Mouse (Mus musculus) heart, adult 18-20 months (tissue): ENCODE measurements around the gene Ints14. TPM values are rescaled to one million over a fixed set of nuclear protein-coding genes. Genes with fewer than 3 reads are reported as not detected.

Source experiments
- DNase-seq, 2 experiments: peaks; one replicate each; pipeline ENCODE4 v3.0.0; 2021 to 2022; ENCODE audit warnings: mixed read lengths in 1 of 2
- microRNA-seq, 2 experiments: library from miRNA; unstranded; fragments of <30 nt; microRNA quantifications; one replicate each; pipeline ENCODE4 v1.2.0; 2022
- total RNA-seq, 2 experiments: library from RNA; stranded (reverse); gene quantifications; 2 replicates each; pipeline ENCODE4 v1.2.3; 2021

Gene Ints14
- total RNA-seq, 2 experiments from 2014 or later, result 14.2 to 14.5 TPM

GRCm38 (mm10) chr9:65019146-65019545, 58.4 kb downstream of the Ints14 start:
- DNase-seq, result no peak

DNA sequence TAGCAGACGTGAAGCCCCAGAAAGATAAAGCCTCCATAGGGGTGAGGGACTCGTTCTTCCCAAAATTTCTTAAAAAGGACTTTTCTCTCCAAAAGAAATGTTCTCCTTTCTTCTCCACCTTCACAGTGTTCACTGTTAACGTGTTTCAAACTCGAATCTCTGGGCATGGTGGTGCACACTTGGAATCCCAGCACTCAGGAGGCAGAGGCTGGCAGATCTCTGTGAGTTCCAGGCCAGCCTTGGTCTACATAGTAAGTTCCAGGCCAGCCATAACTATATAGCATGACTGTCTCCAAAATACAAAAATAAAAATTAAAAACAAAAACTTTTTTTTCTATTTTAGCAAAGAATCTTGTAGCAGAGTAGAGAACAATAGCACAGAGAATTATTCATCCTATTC, 59.4 kb downstream of the Ints14 start:
- no peak for DNase-seq

DNA sequence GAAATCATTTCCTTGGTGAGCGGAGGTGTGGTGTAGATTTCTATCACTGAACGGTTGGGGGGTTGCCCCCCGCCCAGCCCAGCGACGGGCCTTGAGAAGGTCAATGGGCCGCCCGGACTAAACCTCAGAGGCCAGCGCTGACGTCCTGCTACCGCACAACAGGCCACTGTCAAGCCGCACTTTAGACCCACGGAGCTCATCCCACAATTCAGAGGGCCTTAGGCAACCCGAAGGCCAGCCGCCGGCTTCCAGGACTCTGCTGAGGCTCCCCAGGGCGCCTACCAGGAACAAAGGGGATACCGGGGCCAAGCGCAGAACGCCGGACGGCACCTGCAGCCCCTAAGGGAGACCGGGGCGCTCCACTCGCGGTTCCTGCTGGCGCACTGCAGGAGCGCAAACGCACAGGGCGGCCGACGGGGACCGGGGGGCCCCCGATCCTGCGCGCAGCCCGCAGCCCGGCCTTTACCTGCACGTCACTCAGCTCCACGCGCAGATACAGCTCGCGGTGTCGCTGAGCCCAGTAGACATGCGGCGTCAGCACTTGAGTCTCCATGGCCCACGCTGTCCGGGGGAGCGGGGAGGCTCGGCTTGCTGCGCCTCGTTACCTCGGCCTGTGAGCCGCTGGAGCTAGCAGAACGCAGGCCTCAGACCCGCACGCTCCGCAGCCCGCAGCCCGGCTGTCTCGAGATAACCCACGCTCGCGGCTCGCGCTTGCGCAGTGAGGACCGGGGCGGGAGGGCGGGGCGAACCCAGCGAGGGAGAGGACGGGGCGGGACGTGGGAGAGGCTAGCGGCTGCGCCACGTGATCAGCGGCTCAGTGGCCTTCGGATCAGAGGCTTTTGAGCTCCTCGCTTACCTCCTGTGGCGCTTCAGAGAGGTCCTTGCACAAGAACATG, 60.5 kb downstream of the Ints14 start, which contains the start of gene Hacd3:
Gene Hacd3, minus strand, starts transcription at position 703 of the 896 bp plus-strand sequence.
- peak; percentile 90 to 93 for DNase-seq

GRCm38 (mm10) chr9:65021887-65022579, 61.3 kb downstream of the Ints14 start:
- no peak for DNase-seq

GRCm38 (mm10) chr9:65022580-65023135, 62.0 kb downstream of the Ints14 start:
- no peak for DNase-seq

GRCm38 (mm10) chr9:65023447-65023846, 62.7 kb downstream of the Ints14 start:
- DNase-seq, result no peak

DNA sequence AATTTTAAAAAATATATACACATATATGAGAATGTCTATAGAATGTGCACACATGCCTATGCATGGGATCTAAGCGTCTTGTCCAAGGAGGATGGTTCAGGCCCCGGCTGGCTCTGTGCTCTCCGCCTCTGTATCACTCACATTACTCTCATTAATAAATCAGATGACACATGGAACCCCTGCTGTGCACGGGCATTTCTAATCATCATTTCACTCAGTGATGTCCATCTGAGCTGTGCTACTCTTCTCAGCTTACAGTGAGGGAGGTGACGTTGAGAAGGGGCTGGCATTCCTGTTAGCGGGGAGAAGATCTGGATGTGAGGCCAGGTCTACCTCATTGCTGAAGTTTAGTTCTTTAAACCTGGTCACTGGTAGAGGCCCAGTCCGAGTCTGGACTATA, 66.5 kb downstream of the Ints14 start:
- no peak for DNase-seq

GRCm38 (mm10) chr9:65028313-65028712, 67.6 kb downstream of the Ints14 start:
- no peak for DNase-seq

- peak in 1 of 2 experiments; percentile 48 for DNase-seq
Measured at GRCm38 (mm10) chr9:65031355-65031754, 70.7 kb downstream of the Ints14 start.

GRCm38 (mm10) chr9:65031894-65032268, 71.2 kb downstream of the Ints14 start:
- no peak for DNase-seq

- DNase-seq, result peak; percentile 95
Measured at GRCm38 (mm10) chr9:65032269-65033108, 71.8 kb downstream of the Ints14 start, which contains the start of gene Dpp8. Gene Dpp8 (plus strand): TSS chr9:65032414.

DNA sequence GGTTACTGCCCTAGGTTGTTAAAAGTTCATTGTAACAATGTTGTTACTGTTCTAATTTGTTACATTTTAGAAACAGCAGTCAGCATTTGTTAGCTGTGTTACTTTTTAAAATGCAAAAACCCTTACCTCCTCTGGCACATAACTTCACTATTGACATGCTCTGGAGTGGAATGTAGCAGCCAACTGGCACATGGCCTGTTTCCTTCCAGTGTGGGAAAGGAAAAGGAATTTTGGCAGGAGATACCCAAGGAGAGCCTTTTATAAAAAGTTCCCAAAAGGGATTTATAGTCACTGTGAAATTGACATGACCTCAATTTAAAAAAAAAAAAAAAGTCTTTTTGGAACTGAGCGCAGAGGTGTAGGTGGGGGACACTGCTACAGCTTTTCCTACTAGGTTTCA, 75.8 kb downstream of the Ints14 start:
- DNase-seq, result peak; percentile 70 to 86

Small RNA genes within 50 kb of the gene (microRNA-seq; reads per million reads assigned to microRNA genes)
- 0 reads per million in 2 experiments for gene Gm25640

Other genes starting within 250 kb of the Ints14 start
- gene Rab11a, start 223.1 kb upstream of the Ints14 start, total RNA-seq, result 100 to 1,000 TPM; 176 to 180 TPM
- 1 to 10 TPM; 5.7 to 7.9 TPM for gene Dennd4a, start 149.6 kb upstream of the Ints14 start, total RNA-seq
- under 1 TPM; 0.15 to 0.27 TPM for gene Slc24a1, start 9.3 kb upstream of the Ints14 start, total RNA-seq
- gene Hacd3, start 60.8 kb downstream of the Ints14 start, total RNA-seq, result 10 to 100 TPM; 16.7 to 18.0 TPM
- 10 to 100 TPM; 57.2 to 60.2 TPM for gene Dpp8, start 71.5 kb downstream of the Ints14 start, total RNA-seq
- gene Igdcc4, start 140.6 kb downstream of the Ints14 start, total RNA-seq, result 10 to 100 TPM; 12.3 to 13.8 TPM
- under 1 TPM; 0.15 to 0.18 TPM for gene Igdcc3, start 180.3 kb downstream of the Ints14 start, total RNA-seq
- gene Parp16, start 234.4 kb downstream of the Ints14 start, total RNA-seq, result 1 to 10 TPM; 2.3 to 2.9 TPM